Mouse (Mus musculus): ENCODE measurements around the gene Inpp5d. TPM values are rescaled to one million over a fixed set of nuclear protein-coding genes. Genes with fewer than 3 reads are reported as not detected.
A peak's percentile ranks its signal among the peaks of the same experiment; 100 is the strongest.

Gene Inpp5d
- polyA plus RNA-seq, 1 experiment from 2014 or later = 3.9 TPM

DNA sequence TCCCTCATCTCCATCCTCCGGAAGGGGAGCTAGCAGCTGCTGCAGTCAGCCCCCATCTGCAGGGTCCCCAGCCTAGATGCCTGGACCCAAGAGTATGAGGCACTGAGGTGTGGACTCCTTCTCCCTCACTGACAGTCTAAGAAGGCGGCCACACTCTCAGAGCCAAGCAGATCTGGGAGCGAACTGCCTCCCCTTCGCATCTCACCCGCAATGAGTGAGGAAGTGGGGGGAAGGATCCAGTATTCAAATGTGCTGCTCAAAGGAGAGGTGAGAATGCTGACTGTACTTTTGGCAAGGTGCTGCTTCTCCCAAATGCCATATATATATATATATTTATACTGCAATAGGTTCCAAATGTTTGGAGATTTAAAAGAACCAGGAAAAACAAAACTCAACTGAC, 16.7 kb upstream of the Inpp5d start:
- H3K4me2 ChIP-seq (replicated peaks) = no peak overlapping the region
- no peaks in the 10 kb centered on the region for H3K27me3 ChIP-seq
- 85% methylated on average over 5 of the region's 5 CpGs for WGBS
- H3K9me3 ChIP-seq = no peaks in the 10 kb centered on the region
- no peak overlapping the region for H3K27ac ChIP-seq (replicated peaks)
- no peak overlapping the region for H3K9ac ChIP-seq (replicated peaks)
- peaks cover 7% of the 10 kb centered on the region for H3K4me1 ChIP-seq
- no peak overlapping the region for H3K4me3 ChIP-seq
- no peaks in the 10 kb centered on the region for H3K36me3 ChIP-seq
- no peak for ATAC-seq (replicated peaks)

DNA sequence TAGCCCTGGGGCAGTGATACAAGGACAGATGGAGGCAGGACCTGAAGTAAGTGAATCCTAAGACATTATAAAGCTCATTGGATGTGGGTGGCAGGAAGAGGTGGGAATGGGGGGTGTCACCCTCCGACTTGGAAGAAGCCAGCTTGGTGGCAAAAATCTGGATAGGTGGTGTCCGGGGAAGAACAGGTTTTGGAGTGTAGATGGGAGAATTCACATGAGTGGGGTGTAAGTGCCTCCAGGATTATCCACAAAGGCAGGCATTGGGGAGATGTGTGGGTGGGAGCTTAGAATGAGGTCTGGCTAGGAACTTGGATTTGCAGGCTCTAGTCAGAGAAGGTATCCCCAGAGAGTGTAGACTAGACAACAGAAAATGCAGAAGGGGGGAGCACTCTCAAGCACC, 14.8 kb upstream of the Inpp5d start:
- H3K27ac ChIP-seq (replicated peaks) = no peak overlapping the region
- no peak for ATAC-seq (replicated peaks)
- no peak overlapping the region for H3K4me2 ChIP-seq (replicated peaks)
- no peak overlapping the region for H3K4me3 ChIP-seq
- WGBS = 86% methylated on average over 2 of the region's 2 CpGs
- no peak overlapping the region for H3K9ac ChIP-seq (replicated peaks)
- peaks cover 2% of the 10 kb centered on the region; the same call in 1 of the 2 replicates for H3K4me1 ChIP-seq
- no peaks in the 10 kb centered on the region for H3K27me3 ChIP-seq
- H3K36me3 ChIP-seq = no peaks in the 10 kb centered on the region
- H3K9me3 ChIP-seq = no peaks in the 10 kb centered on the region

DNA sequence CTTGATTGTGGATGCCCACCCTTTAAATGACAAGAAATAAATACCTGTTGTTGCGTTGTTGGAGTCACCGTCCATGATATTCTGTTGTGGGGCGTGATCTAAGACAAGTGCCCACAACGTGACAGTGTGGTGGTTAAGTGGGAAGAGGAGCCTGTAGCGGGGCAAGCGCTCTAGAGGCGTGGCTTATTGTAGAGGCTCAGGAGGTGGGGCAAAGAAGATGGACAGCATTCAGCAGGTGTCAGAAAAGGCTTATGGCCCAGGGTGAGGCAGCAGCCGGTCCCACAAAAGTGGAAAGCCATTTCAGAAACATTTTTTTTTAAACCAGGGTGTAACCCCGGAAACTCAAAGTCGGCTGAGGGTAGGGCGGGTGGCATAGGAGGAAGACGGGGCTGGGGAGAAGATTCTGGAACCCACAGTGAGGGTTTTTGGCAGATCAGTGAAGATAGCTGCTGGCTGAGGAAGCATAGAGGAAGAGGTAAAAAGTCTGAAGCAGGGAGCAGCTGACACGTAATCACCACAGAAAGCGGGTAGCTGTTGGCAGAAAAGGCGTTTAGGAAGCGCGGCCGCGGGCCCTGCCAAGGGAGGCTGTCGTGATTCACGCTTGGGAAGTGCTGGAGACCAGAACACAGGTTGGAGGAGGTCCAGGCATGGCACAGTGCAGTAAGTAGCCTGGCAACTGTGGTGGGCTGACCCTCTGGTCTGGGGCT, 12.6 kb upstream of the Inpp5d start:
- H3K4me1 ChIP-seq = peaks cover 2% of the 10 kb centered on the region; the same call in 1 of the 2 replicates
- no peak overlapping the region for H3K4me2 ChIP-seq (replicated peaks)
- H3K36me3 ChIP-seq = no peaks in the 10 kb centered on the region
- H3K27me3 ChIP-seq = no peaks in the 10 kb centered on the region
- ATAC-seq (replicated peaks) = peak; percentile 55; the same call in 1 of the 2 replicates
- H3K4me3 ChIP-seq = no peak overlapping the region
- H3K27ac ChIP-seq (replicated peaks) = no peak overlapping the region; the same call in 1 of the 2 replicates
- WGBS = 64% methylated on average over 21 of the region's 21 CpGs
- H3K9me3 ChIP-seq = no peaks in the 10 kb centered on the region
- H3K9ac ChIP-seq (replicated peaks) = no peak overlapping the region

DNA sequence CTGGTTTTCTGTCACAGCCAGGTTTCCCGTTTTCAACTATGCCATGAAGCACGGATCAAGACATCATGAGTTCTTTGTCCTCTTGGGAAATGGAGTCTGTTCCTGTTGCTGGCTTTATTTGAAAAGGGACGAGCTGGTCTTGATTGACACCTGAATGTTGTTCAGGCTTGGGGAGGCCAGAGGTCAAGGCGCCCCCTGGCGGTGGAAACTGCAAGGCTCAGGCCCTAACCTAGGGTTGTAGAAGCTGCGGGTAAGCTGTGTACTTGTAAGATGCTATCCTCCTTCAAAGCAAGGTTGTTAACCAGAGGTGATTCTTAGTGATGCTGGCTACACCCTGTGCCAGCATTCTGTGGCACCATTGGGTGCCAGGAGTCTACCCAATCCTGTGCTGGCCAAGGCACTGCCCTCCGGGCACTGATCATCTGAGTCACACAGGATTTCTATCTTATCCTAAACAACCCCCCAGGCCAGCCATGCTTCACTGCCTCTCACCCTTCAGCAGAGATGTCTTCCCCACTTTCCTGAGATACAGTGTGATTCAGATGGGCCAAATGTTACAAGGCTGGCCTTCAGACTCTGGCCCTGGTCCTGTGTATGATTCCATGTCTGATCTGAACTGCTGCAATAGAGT, 11.6 kb upstream of the Inpp5d start:
- Histone ChIP-seq H3K4me2 (replicated peaks) (no peak overlapping the region), H3K9me3 (no peaks in the 10 kb centered on the region), H3K36me3 (no peaks in the 10 kb centered on the region), H3K4me3 (no peak overlapping the region), H3K27me3 (no peaks in the 10 kb centered on the region), H3K9ac (replicated peaks) (no peak overlapping the region), H3K4me1 (peaks cover 2% of the 10 kb centered on the region; the same call in 1 of the 2 replicates), H3K27ac (replicated peaks) (no peak overlapping the region)
- WGBS = 33% methylated on average over 7 of the region's 7 CpGs
- no peak for ATAC-seq (replicated peaks)

DNA sequence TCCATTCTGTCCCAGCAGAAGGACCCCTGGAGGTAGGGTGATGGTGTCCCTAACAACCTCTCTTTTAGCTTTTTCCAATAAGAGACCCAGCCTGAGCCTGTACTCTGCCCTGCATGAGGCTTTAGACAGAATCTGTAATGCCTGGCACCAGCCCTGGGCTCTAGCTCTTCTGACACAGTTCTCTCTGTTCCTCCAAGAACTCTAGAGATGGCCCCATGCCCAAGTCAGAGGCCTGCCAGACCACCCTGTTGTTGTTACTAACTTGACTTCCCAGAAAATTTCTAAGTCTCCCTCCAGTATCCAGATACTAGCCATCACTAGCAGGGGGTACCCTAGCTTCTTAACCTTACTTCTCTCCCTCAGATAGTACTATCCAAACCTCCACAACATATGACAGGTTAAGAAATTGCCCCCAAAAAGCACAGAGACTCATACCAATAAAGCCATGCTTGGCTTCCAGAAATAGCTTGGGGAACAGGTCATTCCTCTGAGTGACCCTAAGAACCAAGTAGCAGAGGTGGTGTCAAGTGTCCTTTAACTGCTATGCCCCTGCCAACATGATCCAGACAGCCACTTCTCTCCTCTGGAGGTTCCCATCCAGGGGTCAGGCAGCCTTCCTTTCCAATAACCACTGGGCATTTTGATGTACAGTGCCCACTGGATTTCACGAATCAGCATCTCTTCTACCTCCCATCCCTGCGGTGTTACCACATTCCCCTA, 5.4 kb upstream of the Inpp5d start:
- Histone ChIP-seq H3K4me2 (replicated peaks) (no peak overlapping the region), H3K4me1 (no peaks in the 10 kb centered on the region), H3K9ac (replicated peaks) (no peak overlapping the region), H3K4me3 (no peak overlapping the region), H3K27ac (replicated peaks) (no peak overlapping the region), H3K27me3 (no peaks in the 10 kb centered on the region), H3K36me3 (no peaks in the 10 kb centered on the region), H3K9me3 (no peaks in the 10 kb centered on the region)
- no peak for ATAC-seq (replicated peaks)
- 93% methylated on average over 2 of the region's 2 CpGs for WGBS

DNA sequence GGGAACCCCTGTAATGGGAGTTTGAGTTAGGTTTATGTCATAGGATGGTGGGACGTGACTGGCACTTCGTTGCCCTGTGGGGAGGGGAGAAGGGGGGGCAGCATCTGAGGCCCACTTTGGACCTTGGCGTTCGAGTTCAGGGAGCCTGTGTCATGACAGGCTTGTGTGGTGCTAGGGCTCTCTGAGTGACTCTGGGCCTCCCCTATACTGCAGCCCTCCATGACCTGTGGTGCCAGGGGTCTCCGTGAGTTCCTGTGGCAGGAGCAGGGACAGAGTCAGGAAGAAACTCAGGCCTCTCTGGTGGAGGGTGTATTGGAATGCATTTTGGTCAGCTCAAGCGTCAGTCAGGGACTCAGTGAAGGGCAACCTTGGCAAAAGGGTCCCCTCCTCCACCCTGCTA, 581 bp downstream of the Inpp5d start:
- Histone ChIP-seq H3K9me3 (no peaks in the 10 kb centered on the region), H3K4me1 (no peaks in the 10 kb centered on the region), H3K4me3 (no peak overlapping the region), H3K27me3 (no peaks in the 10 kb centered on the region), H3K27ac (replicated peaks) (no peak overlapping the region), H3K4me2 (replicated peaks) (no peak overlapping the region), H3K36me3 (no peaks in the 10 kb centered on the region), H3K9ac (replicated peaks) (no peak overlapping the region)
- ATAC-seq (replicated peaks) = no peak
- 87% methylated on average over 6 of the region's 6 CpGs for WGBS

DNA sequence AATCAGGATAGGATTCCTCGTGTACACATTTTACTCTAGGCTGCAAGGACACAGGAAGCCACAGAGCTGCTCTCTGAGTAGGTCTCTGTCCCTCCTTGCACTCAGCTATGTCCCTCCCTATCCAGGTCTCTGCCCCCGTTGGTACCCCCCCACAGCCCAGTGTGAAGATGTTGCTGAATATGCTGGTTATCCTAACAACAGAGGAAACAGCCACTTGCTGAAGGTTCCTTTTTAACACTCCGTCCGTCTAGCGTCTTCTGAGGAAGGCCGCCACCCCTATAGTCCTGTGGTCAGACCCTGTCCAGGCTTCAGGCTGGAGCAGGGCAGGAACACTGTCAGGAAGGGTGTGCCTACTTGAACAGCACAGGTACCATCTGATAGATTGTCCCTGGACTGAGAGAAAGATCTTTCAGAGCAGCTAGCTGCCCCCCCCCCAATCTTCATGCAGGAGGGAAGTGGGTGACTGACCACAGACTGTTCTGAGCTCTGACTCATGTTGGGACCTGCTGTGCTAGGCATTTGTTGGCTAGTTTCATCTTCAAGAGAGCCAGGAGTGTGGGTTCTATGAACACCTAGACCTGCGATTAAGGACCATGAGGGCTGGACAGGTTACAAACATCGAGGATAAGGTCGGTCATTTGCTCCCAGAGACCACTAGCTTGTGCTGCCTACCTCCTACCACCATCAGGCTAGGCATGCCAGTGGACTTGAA, 1.2 kb downstream of the Inpp5d start:
- 86% methylated on average over 9 of the region's 9 CpGs for WGBS

DNA sequence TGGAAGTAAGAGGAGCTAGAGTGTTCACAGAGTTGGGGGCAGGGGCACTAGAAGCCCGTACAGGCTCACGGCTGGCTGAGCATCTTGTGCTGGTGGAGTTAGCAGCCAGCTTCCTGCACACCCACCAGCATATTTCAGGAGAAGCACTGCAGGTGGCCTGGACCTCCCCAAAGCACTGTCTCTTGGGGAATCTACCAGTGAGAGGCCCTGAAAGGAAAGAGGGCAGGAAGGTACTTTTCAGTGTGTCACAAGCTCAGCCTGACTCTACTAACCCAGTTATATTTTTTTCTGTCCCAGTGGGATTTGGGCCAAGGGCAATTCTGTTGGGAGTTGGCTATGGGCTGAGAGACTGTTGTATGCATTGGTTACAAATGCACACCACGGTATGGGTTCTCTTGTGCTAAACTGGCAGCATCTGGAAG, 1.8 kb downstream of the Inpp5d start:
- H3K4me3 ChIP-seq = no peak overlapping the region
- no peak overlapping the region for H3K9ac ChIP-seq (replicated peaks)
- H3K4me2 ChIP-seq (replicated peaks) = no peak overlapping the region
- H3K27me3 ChIP-seq = no peaks in the 10 kb centered on the region
- no peaks in the 10 kb centered on the region for H3K36me3 ChIP-seq
- 43% methylated on average over 3 of the region's 3 CpGs for WGBS
- H3K9me3 ChIP-seq = no peaks in the 10 kb centered on the region
- H3K4me1 ChIP-seq = no peaks in the 10 kb centered on the region
- no peak for ATAC-seq (replicated peaks)
- H3K27ac ChIP-seq (replicated peaks) = no peak overlapping the region

More for the DNA sequence above, 1.2 kb downstream of the Inpp5d start:
- H3K9ac ChIP-seq (replicated peaks) = no peak overlapping the region
- H3K27ac ChIP-seq (replicated peaks) = no peak overlapping the region
- no peak overlapping the region for H3K4me2 ChIP-seq (replicated peaks)
- no peaks in the 10 kb centered on the region for H3K9me3 ChIP-seq
- no peaks in the 10 kb centered on the region for H3K4me1 ChIP-seq
- H3K36me3 ChIP-seq = no peaks in the 10 kb centered on the region
- H3K27me3 ChIP-seq = no peaks in the 10 kb centered on the region
- no peak overlapping the region for H3K4me3 ChIP-seq
- ATAC-seq (replicated peaks) = no peak

DNA sequence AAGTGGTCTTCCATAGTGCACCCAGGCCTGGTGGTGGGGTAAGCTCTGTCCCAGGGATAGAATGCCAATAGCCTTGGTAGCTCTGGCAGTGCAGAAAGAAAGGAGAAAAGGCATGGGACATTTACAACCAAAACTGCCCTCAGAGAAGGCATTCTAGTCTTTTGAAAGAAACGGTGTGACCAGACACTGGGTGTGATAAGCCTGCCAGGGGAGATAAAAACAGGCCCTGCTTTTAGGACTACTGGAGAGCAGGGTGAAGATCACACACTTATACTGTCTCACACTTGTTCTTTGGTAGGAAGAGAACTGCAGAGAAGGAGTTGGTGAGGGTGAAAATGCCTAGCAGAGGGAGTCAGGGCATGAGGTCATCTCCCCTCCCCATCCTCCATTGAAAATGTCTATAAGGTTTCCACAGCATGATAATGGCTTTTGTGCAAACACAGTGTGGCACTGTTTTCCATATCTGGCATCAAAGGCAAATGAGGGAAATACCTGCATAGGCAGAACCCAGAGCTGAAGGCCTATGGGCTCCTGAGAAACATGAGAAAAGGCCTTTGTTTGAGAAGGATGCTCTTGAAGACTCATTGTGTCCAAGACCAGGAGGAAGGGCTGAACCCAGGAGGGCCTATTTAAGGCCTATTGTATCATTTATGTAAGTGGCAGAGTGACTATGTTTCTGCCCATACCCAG, 4.0 kb downstream of the Inpp5d start:
- Histone ChIP-seq H3K36me3 (no peaks in the 10 kb centered on the region), H3K9ac (replicated peaks) (no peak overlapping the region)
- 97% methylated on average over 1 of the region's 1 CpGs for WGBS

DNA sequence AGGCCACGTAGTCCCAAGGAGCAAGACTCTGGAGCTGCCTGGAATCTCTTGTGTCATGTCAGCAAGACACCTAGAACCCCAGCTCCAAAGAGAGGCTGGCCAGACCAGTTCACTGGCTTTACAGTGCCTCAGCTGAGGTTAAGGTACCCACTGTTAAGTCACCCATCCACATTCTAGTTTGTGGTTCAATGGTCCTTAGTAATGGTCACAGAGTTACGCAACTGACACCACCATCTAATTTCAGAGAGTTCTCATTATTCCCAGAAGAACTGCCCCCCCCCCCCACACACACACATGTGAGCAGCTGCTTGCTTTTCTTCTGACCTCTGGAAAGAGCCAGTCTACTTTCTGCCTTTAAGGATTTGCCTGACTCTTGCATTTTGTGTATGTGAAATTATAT, 4.7 kb downstream of the Inpp5d start:
- Histone ChIP-seq H3K36me3 (no peaks in the 10 kb centered on the region), H3K4me2 (replicated peaks) (no peak overlapping the region), H3K4me3 (no peak overlapping the region), H3K27me3 (no peaks in the 10 kb centered on the region), H3K9me3 (no peaks in the 10 kb centered on the region), H3K9ac (replicated peaks) (no peak overlapping the region), H3K27ac (replicated peaks) (no peak overlapping the region), H3K4me1 (no peaks in the 10 kb centered on the region)
- ATAC-seq (replicated peaks) = no peak
- WGBS = 73% methylated on average over 2 of the region's 2 CpGs

More for the DNA sequence above, 4.0 kb downstream of the Inpp5d start:
- Histone ChIP-seq H3K27me3 (no peaks in the 10 kb centered on the region), H3K4me3 (no peak overlapping the region), H3K4me2 (replicated peaks) (no peak overlapping the region), H3K27ac (replicated peaks) (no peak overlapping the region), H3K4me1 (no peaks in the 10 kb centered on the region), H3K9me3 (no peaks in the 10 kb centered on the region)
- no peak for ATAC-seq (replicated peaks)

DNA sequence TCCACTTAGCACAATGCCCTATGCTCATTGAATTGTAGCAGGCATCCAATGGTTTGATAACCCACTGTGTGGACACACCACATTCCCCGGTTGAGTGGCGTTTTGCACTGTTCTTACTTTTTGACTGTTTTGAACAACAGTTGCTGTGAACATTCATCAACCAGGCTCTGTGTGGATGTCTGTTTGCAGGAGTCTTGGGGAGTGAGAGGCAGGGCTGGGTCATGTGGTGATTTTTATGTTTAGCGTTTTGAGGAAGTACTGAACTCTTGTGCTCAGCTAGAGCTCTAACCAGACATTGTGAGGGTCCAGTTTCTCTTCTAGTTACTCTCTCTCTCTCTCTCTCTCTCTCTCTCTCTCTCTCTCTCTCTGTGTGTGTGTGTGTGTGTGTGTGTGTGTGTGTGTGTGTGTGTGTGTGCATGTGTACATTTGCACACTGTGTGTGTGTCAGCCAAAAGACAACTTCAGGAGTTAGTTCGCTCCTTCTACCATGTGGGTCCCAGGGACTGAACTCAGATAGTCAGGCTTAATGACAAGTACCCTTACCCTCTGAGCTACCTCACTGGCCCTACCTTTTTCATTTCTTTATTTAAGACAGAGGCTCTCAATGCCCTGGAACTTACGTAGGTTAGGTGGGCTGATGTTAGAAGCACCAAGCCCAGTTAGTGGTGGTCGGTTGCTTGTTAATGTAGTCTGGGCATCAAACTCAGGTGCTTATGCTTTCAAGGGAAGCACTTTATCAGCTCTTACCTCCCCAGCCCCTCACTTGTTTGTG, 5.3 kb downstream of the Inpp5d start:
- H3K36me3 ChIP-seq = no peaks in the 10 kb centered on the region
- no peak for ATAC-seq (replicated peaks)
- H3K9me3 ChIP-seq = no peaks in the 10 kb centered on the region
- 89% methylated on average over 6 of the region's 6 CpGs for WGBS
- H3K9ac ChIP-seq (replicated peaks) = no peak overlapping the region
- H3K27ac ChIP-seq (replicated peaks) = no peak overlapping the region
- H3K4me1 ChIP-seq = no peaks in the 10 kb centered on the region
- H3K4me3 ChIP-seq = no peak overlapping the region
- H3K4me2 ChIP-seq (replicated peaks) = no peak overlapping the region
- no peaks in the 10 kb centered on the region for H3K27me3 ChIP-seq

All from forebrain, embryonic 15.5 days (tissue).